Mouse (Mus musculus) regulatory T cell (primary cell): ENCODE measurements around the gene Tesk2.

Experiments
- in situ Hi-C: fragments of 300-600 bp; cut with MboI, MseI; formaldehyde crosslinking; loops from one replicate; pipeline ENCODE4 v1.15.1; 2025; ENCODE audit warnings: high pct_unique_total_duplicates

The Tesk2 gene

GRCm38 (mm10) chr4:116712536-116712935 is 8.2 kb upstream of the Tesk2 start:
- in situ Hi-C loops = no loop called here

- in situ Hi-C loops = no loop called here
These were observed 1.4 kb upstream of the Tesk2 start for GRCm38 (mm10) chr4:116719396-116719795.

GRCm38 (mm10) chr4:116721098-116721628 is 415 bp downstream of the Tesk2 start:
- in situ Hi-C loops = loop anchor here (5.0 kb wide), 1 partner anchor 66 kb away; no protein-coding TSS in a partner anchor

- in situ Hi-C loops = loop anchor here (5.0 kb wide), 1 partner anchor 65 kb away; no protein-coding TSS in a partner anchor
These were observed 1.5 kb downstream of the Tesk2 start for GRCm38 (mm10) chr4:116722230-116722629.

- in situ Hi-C loops = no loop called here
These were observed 4.7 kb downstream of the Tesk2 start for GRCm38 (mm10) chr4:116725444-116725843.

- in situ Hi-C loops = no loop called here
These were observed 6.7 kb downstream of the Tesk2 start for GRCm38 (mm10) chr4:116727401-116727800.

- in situ Hi-C loops = no loop called here
These were observed 8.8 kb downstream of the Tesk2 start for GRCm38 (mm10) chr4:116729532-116729931.

- in situ Hi-C loops = no loop called here
These were observed 10.3 kb downstream of the Tesk2 start for GRCm38 (mm10) chr4:116731077-116731476.

GRCm38 (mm10) chr4:116732355-116732754 is 11.6 kb downstream of the Tesk2 start:
- in situ Hi-C loops = no loop called here

GRCm38 (mm10) chr4:116734996-116735395 is 14.2 kb downstream of the Tesk2 start:
- in situ Hi-C loops = no loop called here

GRCm38 (mm10) chr4:116738972-116739751 is 18.4 kb downstream of the Tesk2 start:
- in situ Hi-C loops = no loop called here

GRCm38 (mm10) chr4:116749750-116750149 is 29.0 kb downstream of the Tesk2 start:
- in situ Hi-C loops = no loop called here

- in situ Hi-C loops = no loop called here
These were observed 41.2 kb downstream of the Tesk2 start for GRCm38 (mm10) chr4:116761914-116762313.

GRCm38 (mm10) chr4:116764001-116764400 is 43.3 kb downstream of the Tesk2 start:
- in situ Hi-C loops = no loop called here

- in situ Hi-C loops = no loop called here
These were observed 47.8 kb downstream of the Tesk2 start for GRCm38 (mm10) chr4:116768510-116768909.

- in situ Hi-C loops = no loop called here
These were observed 48.3 kb downstream of the Tesk2 start for GRCm38 (mm10) chr4:116769060-116769459.

- in situ Hi-C loops = no loop called here
These were observed 55.6 kb downstream of the Tesk2 start for GRCm38 (mm10) chr4:116776391-116776790.

- in situ Hi-C loops = no loop called here
These were observed 56.3 kb downstream of the Tesk2 start for GRCm38 (mm10) chr4:116777079-116777478.

GRCm38 (mm10) chr4:116780541-116780940 is 59.8 kb downstream of the Tesk2 start:
- in situ Hi-C loops = no loop called here

GRCm38 (mm10) chr4:116781366-116781765 is 60.6 kb downstream of the Tesk2 start:
- in situ Hi-C loops = no loop called here

- in situ Hi-C loops = no loop called here
These were observed 61.4 kb downstream of the Tesk2 start for GRCm38 (mm10) chr4:116782171-116782570.

- in situ Hi-C loops = loop anchor here (5.0 kb wide), 1 partner anchor 64 kb away; the partner anchor contains the start of gene Tesk2
These were observed 65.8 kb downstream of the Tesk2 start for GRCm38 (mm10) chr4:116786587-116786986.
